Mouse (Mus musculus) midbrain, embryonic 11.5 days (tissue): ENCODE data around the gene Mrnip. TPM values are rescaled to one million over a fixed set of nuclear protein-coding genes. Genes with fewer than 3 reads are reported as not detected.
A peak's percentile ranks its signal among the peaks of the same experiment; 100 is the strongest.

Experiments used
- ATAC-seq: fragments of 200-750 bp; cut with Nextera tagmentation; 2 replicates; pipeline ENCODE4 v1.8.0; 2017; ENCODE audit warnings: moderate TSS enrichment, moderate library complexity; ENCODE audit not compliant: low FRiP score
- DNase-seq: peaks from one replicate; pipeline ENCODE4 v3.0.0; 2015; ENCODE audit warnings: low spot score; ENCODE audit errors: missing footprints
- H3K27ac ChIP-seq: fragments of 300-500 bp; sonication (generic); 2 replicates; pipeline ENCODE4 v1.5.1; 2014; ENCODE audit warnings: low read depth, low read length
- H3K27me3 ChIP-seq: fragments of 300-500 bp; sonication (generic); 2 replicates; pipeline ENCODE4 v1.6.1; 2014; ENCODE audit warnings: mild to moderate bottlenecking, low read length, moderate library complexity, mixed read lengths; ENCODE audit not compliant: control insufficient read depth, insufficient read depth
- H3K36me3 ChIP-seq: fragments of 300-500 bp; sonication (generic); 2 replicates; pipeline ENCODE4 v1.6.1; 2014; ENCODE audit warnings: mild to moderate bottlenecking, low read length, moderate library complexity, mixed read lengths; ENCODE audit not compliant: control insufficient read depth, insufficient read depth
- H3K4me1 ChIP-seq: fragments of 300-500 bp; sonication (generic); 2 replicates; pipeline ENCODE4 v1.6.1; 2014; ENCODE audit warnings: low read length; ENCODE audit not compliant: control insufficient read depth, insufficient read depth
- H3K4me2 ChIP-seq: fragments of 300-500 bp; sonication (generic); 2 replicates; pipeline ENCODE4 v1.6.1; 2014; ENCODE audit warnings: mild to moderate bottlenecking, moderate library complexity
- H3K4me3 ChIP-seq: fragments of 300-500 bp; sonication (generic); 2 replicates; pipeline ENCODE4 v1.5.1; 2014; ENCODE audit warnings: low read depth, low read length
- H3K9ac ChIP-seq: fragments of 300-500 bp; sonication (generic); 2 replicates; pipeline ENCODE4 v1.6.1; 2014; ENCODE audit warnings: low read length
- H3K9me3 ChIP-seq: fragments of 300-500 bp; sonication (generic); 2 replicates; pipeline ENCODE4 v1.6.1; 2016; ENCODE audit warnings: low read length; ENCODE audit not compliant: control insufficient read depth
- WGBS: fragments of 180-500 bp; shearing (Covaris S2); extraction: QIAGEN DNeasy Blood & Tissue Kit; methylation state at CpG from one replicate; pipeline ENCODE4 v1.1.7; 2014; 5-methylcytosine and 5-hydroxymethylcytosine counted together
- polyA plus RNA-seq: library from polyadenylated mRNA; unstranded; fragments of >200 nt; fragmentation: Nextera tagmentation; extraction: Ambion mirVana; gene quantifications from 2 replicates; pipeline ENCODE4 v1.2.1, GENCODE M21; 2014

Mrnip gene
- polyA plus RNA-seq, 1 experiment from 2014 or later, result 20.0 TPM

DNA sequence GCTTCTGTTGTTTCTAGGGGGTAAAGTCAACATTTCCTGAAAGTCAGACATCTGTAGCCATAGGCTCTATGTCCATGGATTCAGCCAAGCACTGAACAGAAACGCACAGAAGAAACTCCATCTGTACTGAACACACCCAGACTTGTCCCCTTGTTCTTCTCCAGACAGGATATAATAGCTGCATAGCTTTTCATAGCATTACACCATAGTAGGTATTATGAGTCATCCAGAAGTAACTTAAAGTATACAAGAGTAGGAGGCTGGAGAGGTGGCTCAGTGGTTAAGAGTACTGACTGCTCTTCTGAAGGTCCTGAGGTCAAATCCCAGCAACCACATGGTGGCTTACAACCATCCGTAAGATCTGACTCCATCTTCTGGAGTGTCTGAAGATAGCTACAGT, 18.5 kb upstream of the Mrnip start:
- peaks cover 25% of the 10 kb centered on the region for H3K36me3 ChIP-seq
- DNase-seq, result no peak
- 90% methylated on average over 2 of the region's 2 CpGs for whole genome bisulfite sequencing

DNA sequence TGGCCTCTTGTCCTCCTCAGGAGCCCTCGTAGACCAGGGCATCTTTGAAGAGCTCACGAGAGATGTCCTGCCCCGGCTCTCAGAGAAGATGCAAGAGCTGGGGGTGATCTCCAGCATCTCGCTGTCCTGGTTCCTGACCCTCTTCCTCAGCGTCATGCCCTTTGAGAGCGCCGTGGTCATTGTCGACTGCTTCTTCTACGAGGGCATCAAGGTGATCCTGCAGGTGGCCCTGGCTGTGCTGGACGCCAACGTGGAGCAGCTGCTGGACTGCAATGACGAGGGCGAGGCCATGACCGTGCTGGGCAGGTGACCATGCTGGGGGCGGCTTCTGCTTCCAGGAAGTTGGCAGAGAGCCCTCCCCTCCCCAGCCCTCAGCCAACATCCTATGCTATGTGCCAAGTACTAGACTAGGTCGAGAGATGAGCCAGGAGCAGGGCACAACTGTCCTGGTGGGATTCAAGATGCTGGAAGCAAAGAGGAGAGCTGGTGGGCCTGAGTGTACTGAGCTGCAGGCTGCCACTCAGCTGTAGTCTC, 17.5 kb upstream of the Mrnip start:
- no peaks in the 10 kb centered on the region for H3K27me3 ChIP-seq
- ATAC-seq (no peak), DNase-seq (no peak)
- H3K9ac ChIP-seq, result no peak overlapping the region
- WGBS, result 96% methylated on average over 16 of the region's 16 CpGs
- no peak overlapping the region for H3K27ac ChIP-seq
- H3K4me3 ChIP-seq, result no peak overlapping the region
- H3K4me1 ChIP-seq, result no peaks in the 10 kb centered on the region
- no peak overlapping the region for H3K4me2 ChIP-seq
- H3K9me3 ChIP-seq, result no peaks in the 10 kb centered on the region
- peaks cover 21% of the 10 kb centered on the region for H3K36me3 ChIP-seq

More for the DNA sequence above, 18.5 kb upstream of the Mrnip start:
- Histone ChIP-seq H3K27me3 (no peaks in the 10 kb centered on the region), H3K4me1 (no peaks in the 10 kb centered on the region), H3K27ac (no peak overlapping the region), H3K4me2 (no peak overlapping the region), H3K9ac (no peak overlapping the region), H3K4me3 (no peak overlapping the region), H3K9me3 (no peaks in the 10 kb centered on the region)
- no peak for ATAC-seq

DNA sequence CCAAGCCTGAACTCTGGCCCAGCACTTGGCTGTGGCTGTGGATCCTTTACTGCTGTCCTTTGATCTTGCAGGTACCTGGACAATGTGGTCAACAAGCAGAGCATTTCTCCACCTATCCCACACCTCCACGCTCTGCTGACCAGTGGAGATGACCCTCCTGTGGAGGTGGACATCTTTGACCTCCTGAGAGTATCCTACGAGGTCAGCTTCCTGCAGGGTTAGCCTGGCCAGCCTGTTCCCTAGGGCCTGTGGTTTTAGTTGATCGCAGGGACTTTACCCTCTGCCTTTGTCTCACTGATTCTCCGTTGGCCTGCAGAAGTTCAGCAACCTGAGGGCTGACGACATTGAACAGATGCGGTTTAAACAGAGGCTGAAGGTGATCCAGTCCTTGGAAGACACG, 15.9 kb upstream of the Mrnip start:
- Histone ChIP-seq H3K9me3 (no peaks in the 10 kb centered on the region), H3K36me3 (peaks cover 15% of the 10 kb centered on the region), H3K9ac (no peak overlapping the region), H3K27me3 (no peaks in the 10 kb centered on the region), H3K27ac (no peak overlapping the region), H3K4me1 (no peaks in the 10 kb centered on the region), H3K4me3 (no peak overlapping the region), H3K4me2 (no peak overlapping the region)
- WGBS, result 94% methylated on average over 7 of the region's 7 CpGs
- no peak for ATAC-seq
- DNase-seq, result peak; percentile 12

- ATAC-seq (no peak), DNase-seq (no peak)
- H3K9me3 ChIP-seq, result no peaks in the 10 kb centered on the region
- H3K27me3 ChIP-seq, result no peaks in the 10 kb centered on the region
- H3K4me1 ChIP-seq, result no peaks in the 10 kb centered on the region
- H3K4me3 ChIP-seq, result no peak overlapping the region
- no peak overlapping the region for H3K9ac ChIP-seq
- whole genome bisulfite sequencing, result 85% methylated on average over 4 of the region's 4 CpGs
- peaks cover 21% of the 10 kb centered on the region for H3K36me3 ChIP-seq
- no peak overlapping the region for H3K4me2 ChIP-seq
- no peak overlapping the region for H3K27ac ChIP-seq
Observed at GRCm38 (mm10) chr11:50159347-50159746, 14.9 kb upstream of the Mrnip start.

- Histone ChIP-seq H3K4me2 (no peak overlapping the region), H3K27ac (no peak overlapping the region), H3K9me3 (no peaks in the 10 kb centered on the region), H3K27me3 (no peaks in the 10 kb centered on the region), H3K9ac (no peak overlapping the region), H3K36me3 (peaks cover 14% of the 10 kb centered on the region), H3K4me1 (no peaks in the 10 kb centered on the region), H3K4me3 (no peak overlapping the region)
- ATAC-seq (peak; percentile 65; the same call in 1 of the 2 replicates), DNase-seq (peak; percentile 88)
- WGBS, result 64% methylated on average over 10 of the region's 10 CpGs
Observed at GRCm38 (mm10) chr11:50161578-50162304, 12.5 kb upstream of the Mrnip start.

GRCm38 (mm10) chr11:50162338-50163050, 11.8 kb upstream of the Mrnip start:
- Histone ChIP-seq H3K27me3 (no peaks in the 10 kb centered on the region), H3K4me3 (no peak overlapping the region), H3K27ac (no peak overlapping the region), H3K9ac (no peak overlapping the region), H3K4me2 (no peak overlapping the region), H3K4me1 (no peaks in the 10 kb centered on the region), H3K9me3 (no peaks in the 10 kb centered on the region), H3K36me3 (peaks cover 13% of the 10 kb centered on the region)
- ATAC-seq, result no peak
- peak; percentile 41 for DNase-seq
- WGBS, result 98% methylated on average over 3 of the region's 3 CpGs

GRCm38 (mm10) chr11:50168352-50168751, 5.9 kb upstream of the Mrnip start:
- H3K27me3 ChIP-seq, result no peaks in the 10 kb centered on the region
- peaks cover 5% of the 10 kb centered on the region for H3K36me3 ChIP-seq
- H3K4me2 ChIP-seq, result no peak overlapping the region
- no peak overlapping the region for H3K9ac ChIP-seq
- no peaks in the 10 kb centered on the region for H3K4me1 ChIP-seq
- H3K27ac ChIP-seq, result no peak overlapping the region
- no peak for DNase-seq
- H3K4me3 ChIP-seq, result no peak overlapping the region
- ATAC-seq, result no peak
- 82% methylated on average over 5 of the region's 5 CpGs for WGBS
- no peaks in the 10 kb centered on the region for H3K9me3 ChIP-seq

DNA sequence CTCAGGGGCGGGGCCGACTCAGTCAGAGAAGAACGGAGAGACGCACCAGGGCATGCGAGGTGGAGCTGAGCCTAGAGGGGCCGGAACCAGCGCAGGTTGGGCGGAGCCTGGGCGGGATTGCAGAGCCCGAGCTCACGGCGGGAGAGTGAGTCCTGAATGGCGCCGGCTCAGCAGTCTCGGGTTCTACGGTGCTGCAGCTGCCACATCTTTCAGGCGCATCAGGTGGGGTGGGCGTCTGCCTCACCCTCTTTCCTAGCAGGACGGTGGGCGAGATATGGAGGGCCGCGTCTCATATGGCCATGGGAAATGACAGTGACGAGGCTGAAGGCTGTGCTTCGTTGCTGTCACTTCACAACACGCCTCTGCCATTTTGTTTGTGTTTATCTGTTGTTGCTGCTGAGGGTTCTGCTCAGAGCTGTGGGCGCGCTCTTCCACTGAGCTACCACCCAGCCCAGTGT, 515 bp downstream of the Mrnip start:
- Histone ChIP-seq H3K27me3 (no peaks in the 10 kb centered on the region), H3K4me1 (peaks cover 5% of the 10 kb centered on the region), H3K9ac (peak overlapping the region; percentile 73), H3K4me3 (peak overlapping the region; percentile 47), H3K36me3 (no peaks in the 10 kb centered on the region; the same call in 1 of the 2 replicates), H3K9me3 (no peaks in the 10 kb centered on the region), H3K4me2 (peak overlapping the region; percentile 67), H3K27ac (no peak overlapping the region)
- WGBS, result under 1% methylated on average over 27 of the region's 27 CpGs
- ATAC-seq (peak; percentile 99), DNase-seq (peak; percentile 99)

DNA sequence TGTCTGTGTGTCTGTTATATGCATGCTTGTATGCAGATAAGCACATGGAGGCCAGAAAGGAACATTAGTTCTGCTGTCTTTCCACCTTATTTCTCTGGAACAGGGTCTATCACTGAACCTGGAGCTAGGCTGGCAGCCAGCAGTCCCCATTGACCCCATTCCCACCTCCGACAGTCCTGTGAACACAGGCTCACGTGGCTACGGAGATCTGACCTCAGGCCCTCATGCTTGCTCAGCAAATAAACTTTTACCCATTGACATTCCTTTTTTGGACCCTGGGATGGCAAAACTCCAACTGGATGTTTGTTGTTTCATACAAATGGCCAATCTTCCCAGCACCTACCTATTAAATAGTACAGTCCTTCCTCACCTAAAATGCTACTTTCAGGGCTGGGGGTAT, 2.1 kb downstream of the Mrnip start:
- peaks cover 5% of the 10 kb centered on the region for H3K4me1 ChIP-seq
- DNase-seq, result no peak
- ATAC-seq, result no peak
- WGBS, result 80% methylated on average over 3 of the region's 3 CpGs
- no peaks in the 10 kb centered on the region for H3K9me3 ChIP-seq
- H3K4me3 ChIP-seq, result no peak overlapping the region
- H3K27ac ChIP-seq, result no peak overlapping the region
- H3K27me3 ChIP-seq, result no peaks in the 10 kb centered on the region
- H3K36me3 ChIP-seq, result no peaks in the 10 kb centered on the region; the same call in 1 of the 2 replicates
- H3K4me2 ChIP-seq, result no peak overlapping the region
- no peak overlapping the region for H3K9ac ChIP-seq
